Mouse (Mus musculus): ENCODE measurements at regions not wholly inside any gene's neighbourhood (a gene's known extent, or its start where the extent isn't known, plus 50 kb on each side); places are given as distances from the start of the nearest gene placed in this dataset.

DNA sequence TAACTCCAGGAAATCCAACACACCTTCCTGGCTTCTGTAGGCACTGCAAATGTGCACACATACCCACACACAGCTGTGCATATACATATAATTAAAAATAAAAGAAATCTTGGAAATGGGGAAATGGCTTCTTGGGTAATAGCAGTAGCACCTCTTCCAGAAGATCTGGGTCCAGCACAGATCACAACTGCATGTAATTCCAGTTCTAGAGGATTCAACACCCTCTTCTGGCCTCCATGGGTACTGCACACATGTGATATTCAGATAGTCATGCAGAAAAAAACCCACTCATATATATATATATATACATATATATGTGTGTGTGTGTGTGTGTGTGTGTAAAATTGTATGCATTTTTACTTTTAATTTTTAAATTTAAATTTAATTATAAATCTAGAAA lies 272.1 kb downstream of the Pdcd6ip start:
- no peaks in the 10 kb centered on the region for H3K27me3 ChIP-seq (ENCODE audit: control insufficient read depth, insufficient read depth, insufficient read length)
- no peak overlapping the region for H3K4me2 ChIP-seq (ENCODE audit: low read depth)
- no peak overlapping the region for H3ac ChIP-seq (ENCODE audit: control insufficient read depth, insufficient read length)
- H3K4me3 ChIP-seq = no peak overlapping the region
- no peaks in the 10 kb centered on the region for H3K79me2 ChIP-seq (ENCODE audit: control insufficient read depth, insufficient read depth)
- TF ChIP-seq TCF12 (IDR thresholded peaks at IDR 0.05; ENCODE audit: insufficient read depth, poor library complexity, severe bottlenecking) (no peak), SRF (IDR thresholded peaks at IDR 0.05; ENCODE audit: control insufficient read depth, insufficient read length, low read depth) (no peak), MYOD1 (IDR thresholded peaks at IDR 0.05; ENCODE audit: control insufficient read depth in 1 of 3, insufficient read length in 2 of 3, low read depth in 2 of 3) (no peak), TCF3 (IDR thresholded peaks at IDR 0.05; ENCODE audit: insufficient read length, low read depth) (no peak), MAX (IDR thresholded peaks at IDR 0.05; ENCODE audit: low read depth) (no peak), POLR2A (IDR thresholded peaks at IDR 0.05; ENCODE audit: insufficient read length, low read depth) (no peak), E2F4 (IDR thresholded peaks at IDR 0.05; ENCODE audit: insufficient read depth) (no peak), CEBPB (IDR thresholded peaks at IDR 0.05; ENCODE audit: insufficient read depth, poor library complexity, severe bottlenecking) (no peak), USF1 (IDR thresholded peaks at IDR 0.05; ENCODE audit: low read depth) (no peak), REST (IDR thresholded peaks at IDR 0.05; ENCODE audit: insufficient read depth, insufficient read length) (no peak), MYOG (IDR thresholded peaks at IDR 0.05; ENCODE audit: control insufficient read depth in 1 of 3, insufficient read depth in 1 of 3, insufficient read length in 2 of 3, low read depth in 2 of 3) (no peak), POLR2AphosphoS2 (IDR thresholded peaks at IDR 0.05; ENCODE audit: insufficient read length, low read depth) (no peak)
- no peaks in the 10 kb centered on the region for H3K36me3 ChIP-seq (ENCODE audit: control insufficient read depth, insufficient read depth)

GRCm38 (mm10) chr9:113433424-113433823 lies 274.6 kb downstream of the Pdcd6ip start:
- Histone ChIP-seq H3K36me3 (ENCODE audit: control insufficient read depth, insufficient read depth) (no peaks in the 10 kb centered on the region), H3ac (ENCODE audit: control insufficient read depth, insufficient read length) (no peak overlapping the region), H3K27me3 (ENCODE audit: control insufficient read depth, insufficient read depth, insufficient read length) (no peaks in the 10 kb centered on the region), H3K4me3 (no peak overlapping the region), H3K79me2 (ENCODE audit: control insufficient read depth, insufficient read depth) (no peaks in the 10 kb centered on the region), H3K4me2 (ENCODE audit: low read depth) (no peak overlapping the region)
- TF ChIP-seq CEBPB (IDR thresholded peaks at IDR 0.05; ENCODE audit: insufficient read depth, poor library complexity, severe bottlenecking) (no peak), REST (IDR thresholded peaks at IDR 0.05; ENCODE audit: insufficient read depth, insufficient read length) (no peak), TCF3 (IDR thresholded peaks at IDR 0.05; ENCODE audit: insufficient read length, low read depth) (no peak), TCF12 (IDR thresholded peaks at IDR 0.05; ENCODE audit: insufficient read depth, poor library complexity, severe bottlenecking) (no peak), MYOD1 (IDR thresholded peaks at IDR 0.05; ENCODE audit: control insufficient read depth in 1 of 3, insufficient read length in 2 of 3, low read depth in 2 of 3) (no peak), POLR2A (IDR thresholded peaks at IDR 0.05; ENCODE audit: insufficient read length, low read depth) (no peak)

DNA sequence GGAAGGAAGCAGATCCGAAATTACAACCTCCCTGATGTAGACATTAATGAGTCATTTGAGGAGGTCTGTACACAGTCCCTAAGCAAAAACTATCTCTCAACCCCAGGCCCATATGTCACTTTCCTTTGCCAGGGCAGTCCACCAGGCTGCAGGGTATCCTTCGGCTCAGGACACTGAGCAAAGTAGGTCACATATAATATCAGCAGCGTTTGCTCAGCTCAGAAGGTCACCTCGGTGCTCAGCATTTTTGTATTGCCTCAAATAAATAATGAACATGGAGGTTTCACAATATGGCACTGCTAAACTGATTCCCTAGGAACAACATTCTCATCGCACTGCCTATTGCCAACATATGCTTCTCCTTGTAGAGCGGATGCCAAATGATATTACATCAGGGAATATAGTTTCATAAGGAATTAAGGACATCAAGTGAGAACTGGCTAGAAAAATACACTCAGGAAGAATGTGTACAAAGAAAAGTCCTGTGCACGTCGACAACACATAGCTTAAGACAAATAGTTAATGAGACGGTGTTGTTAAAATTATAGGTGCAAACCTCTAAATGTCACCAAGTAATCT lies 275.4 kb downstream of the Pdcd6ip start:
- Histone ChIP-seq H3K36me3 (ENCODE audit: control insufficient read depth, insufficient read depth) (no peaks in the 10 kb centered on the region), H3ac (ENCODE audit: control insufficient read depth, insufficient read length) (no peak overlapping the region), H3K27me3 (ENCODE audit: control insufficient read depth, insufficient read depth, insufficient read length) (no peaks in the 10 kb centered on the region), H3K4me2 (ENCODE audit: low read depth) (no peak overlapping the region), H3K79me2 (ENCODE audit: control insufficient read depth, insufficient read depth) (no peaks in the 10 kb centered on the region), H3K4me3 (no peak overlapping the region)
- TF ChIP-seq MAX (IDR thresholded peaks at IDR 0.05; ENCODE audit: low read depth) (no peak), SRF (IDR thresholded peaks at IDR 0.05; ENCODE audit: control insufficient read depth, insufficient read length, low read depth) (no peak)

DNA sequence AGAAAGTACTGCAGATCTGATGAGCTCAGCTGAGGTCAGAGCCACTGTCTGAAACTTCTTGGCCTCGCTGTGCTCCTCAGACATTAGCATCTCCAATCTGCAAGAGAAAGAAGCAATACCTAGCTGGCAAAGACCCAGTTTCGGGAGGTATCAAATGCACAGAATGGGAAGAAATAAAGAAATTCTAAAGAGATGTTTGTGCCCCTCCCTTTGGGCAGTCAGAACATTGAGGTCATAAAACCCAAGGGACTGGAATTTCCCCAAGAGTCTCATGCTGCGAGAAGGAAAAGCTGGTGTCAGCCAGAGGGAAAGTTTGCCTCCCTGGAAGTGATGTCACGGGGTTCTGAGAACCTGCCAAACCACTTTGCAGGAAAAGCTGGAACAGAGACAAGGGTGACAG lies 277.6 kb downstream of the Pdcd6ip start:
- TF ChIP-seq CEBPB (IDR thresholded peaks at IDR 0.05; ENCODE audit: insufficient read depth, poor library complexity, severe bottlenecking) (no peak), SRF (IDR thresholded peaks at IDR 0.05; ENCODE audit: control insufficient read depth, insufficient read length, low read depth) (no peak), USF1 (IDR thresholded peaks at IDR 0.05; ENCODE audit: low read depth) (no peak), POLR2A (IDR thresholded peaks at IDR 0.05; ENCODE audit: insufficient read length, low read depth) (no peak), MAX (IDR thresholded peaks at IDR 0.05; ENCODE audit: low read depth) (no peak), MYOG (IDR thresholded peaks at IDR 0.05; ENCODE audit: control insufficient read depth in 1 of 3, insufficient read depth in 1 of 3, insufficient read length in 2 of 3, low read depth in 2 of 3) (no peak), POLR2AphosphoS2 (IDR thresholded peaks at IDR 0.05; ENCODE audit: insufficient read length, low read depth) (no peak), TCF12 (IDR thresholded peaks at IDR 0.05; ENCODE audit: insufficient read depth, poor library complexity, severe bottlenecking) (no peak), E2F4 (IDR thresholded peaks at IDR 0.05; ENCODE audit: insufficient read depth) (no peak), REST (IDR thresholded peaks at IDR 0.05; ENCODE audit: insufficient read depth, insufficient read length) (no peak), MYOD1 (IDR thresholded peaks at IDR 0.05; ENCODE audit: control insufficient read depth in 1 of 3, insufficient read length in 2 of 3, low read depth in 2 of 3) (no peak), TCF3 (IDR thresholded peaks at IDR 0.05; ENCODE audit: insufficient read length, low read depth) (no peak)
- H3K27me3 ChIP-seq (ENCODE audit: control insufficient read depth, insufficient read depth, insufficient read length) = no peaks in the 10 kb centered on the region
- H3K79me2 ChIP-seq (ENCODE audit: control insufficient read depth, insufficient read depth) = no peaks in the 10 kb centered on the region
- H3K4me2 ChIP-seq (ENCODE audit: low read depth) = no peak overlapping the region
- no peak overlapping the region for H3ac ChIP-seq (ENCODE audit: control insufficient read depth, insufficient read length)
- no peaks in the 10 kb centered on the region for H3K36me3 ChIP-seq (ENCODE audit: control insufficient read depth, insufficient read depth)
- H3K4me3 ChIP-seq = no peak overlapping the region

DNA sequence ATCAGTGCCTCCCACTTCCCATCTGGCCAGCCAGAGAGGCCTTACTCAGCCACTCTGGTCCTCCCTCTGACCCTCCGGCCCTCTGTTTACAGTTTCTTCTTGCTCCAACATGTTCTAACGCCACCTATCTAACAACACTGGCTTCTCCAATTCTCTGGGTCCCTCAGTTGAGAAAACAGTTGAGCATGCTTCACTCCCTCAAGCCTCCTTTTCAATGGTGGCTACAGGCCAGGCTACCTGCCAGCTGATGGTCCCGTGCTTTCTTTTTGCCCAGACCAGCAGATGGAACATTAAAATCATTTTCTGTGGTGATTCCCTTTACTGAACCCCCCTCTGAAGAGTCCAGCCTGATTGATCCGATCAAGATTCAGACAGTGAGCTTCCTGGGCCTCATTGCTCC lies 280.8 kb downstream of the Pdcd6ip start:
- H3ac ChIP-seq (ENCODE audit: control insufficient read depth, insufficient read length) = no peak overlapping the region
- no peaks in the 10 kb centered on the region for H3K79me2 ChIP-seq (ENCODE audit: control insufficient read depth, insufficient read depth)
- TF ChIP-seq MYOG (IDR thresholded peaks at IDR 0.05; ENCODE audit: control insufficient read depth in 1 of 3, insufficient read depth in 1 of 3, insufficient read length in 2 of 3, low read depth in 2 of 3) (no peak), USF1 (IDR thresholded peaks at IDR 0.05; ENCODE audit: low read depth) (no peak), TCF12 (IDR thresholded peaks at IDR 0.05; ENCODE audit: insufficient read depth, poor library complexity, severe bottlenecking) (no peak), POLR2A (IDR thresholded peaks at IDR 0.05; ENCODE audit: insufficient read length, low read depth) (no peak), MAX (IDR thresholded peaks at IDR 0.05; ENCODE audit: low read depth) (no peak), CEBPB (IDR thresholded peaks at IDR 0.05; ENCODE audit: insufficient read depth, poor library complexity, severe bottlenecking) (no peak), TCF3 (IDR thresholded peaks at IDR 0.05; ENCODE audit: insufficient read length, low read depth) (no peak), E2F4 (IDR thresholded peaks at IDR 0.05; ENCODE audit: insufficient read depth) (no peak), SRF (IDR thresholded peaks at IDR 0.05; ENCODE audit: control insufficient read depth, insufficient read length, low read depth) (no peak), MYOD1 (IDR thresholded peaks at IDR 0.05; ENCODE audit: control insufficient read depth in 1 of 3, insufficient read length in 2 of 3, low read depth in 2 of 3) (no peak), REST (IDR thresholded peaks at IDR 0.05; ENCODE audit: insufficient read depth, insufficient read length) (no peak), POLR2AphosphoS2 (IDR thresholded peaks at IDR 0.05; ENCODE audit: insufficient read length, low read depth) (no peak)
- H3K4me2 ChIP-seq (ENCODE audit: low read depth) = no peak overlapping the region
- no peak overlapping the region for H3K4me3 ChIP-seq
- no peaks in the 10 kb centered on the region for H3K27me3 ChIP-seq (ENCODE audit: control insufficient read depth, insufficient read depth, insufficient read length)
- H3K36me3 ChIP-seq (ENCODE audit: control insufficient read depth, insufficient read depth) = no peaks in the 10 kb centered on the region

Data from myocyte (in vitro differentiated cells).